Mouse (Mus musculus) forebrain, embryonic 12.5 days (tissue): ENCODE data around the gene Olfr247. TPM values are rescaled to one million over a fixed set of nuclear protein-coding genes. Genes with fewer than 3 reads are reported as not detected.
"Not testable (repeated sequence)": the region's sequence is repeated elsewhere in the genome, so short reads cannot be mapped to it uniquely, and the experiment has no call there.

Experiments
- ATAC-seq: fragments of 200-750 bp; cut with Nextera tagmentation; 2 replicates; pipeline ENCODE4 v1.8.0; 2017; ENCODE audit warnings: moderate TSS enrichment; ENCODE audit not compliant: low FRiP score
- H3K27ac ChIP-seq: fragments of 300-500 bp; sonication (generic); 2 replicates; pipeline ENCODE4 v1.5.1; 2016; ENCODE audit warnings: mild to moderate bottlenecking
- H3K27me3 ChIP-seq: fragments of 300-500 bp; sonication (generic); 2 replicates; pipeline ENCODE4 v1.6.1; 2016; ENCODE audit warnings: mild to moderate bottlenecking
- H3K36me3 ChIP-seq: fragments of 300-500 bp; sonication (generic); replicated peaks from 2 replicates; pipeline ENCODE4 v1.6.1; 2016; ENCODE audit warnings: mild to moderate bottlenecking
- H3K4me1 ChIP-seq: fragments of 300-500 bp; sonication (generic); 2 replicates; pipeline ENCODE4 v1.6.1; 2016
- H3K4me2 ChIP-seq: fragments of 300-500 bp; sonication (generic); 2 replicates; pipeline ENCODE4 v1.6.1; 2016; ENCODE audit warnings: mild to moderate bottlenecking, moderate library complexity
- H3K4me3 ChIP-seq: fragments of 300-500 bp; sonication (generic); replicated peaks from 2 replicates; pipeline ENCODE4 v1.5.1; 2016; ENCODE audit warnings: mild to moderate bottlenecking
- H3K9ac ChIP-seq: fragments of 300-500 bp; sonication (generic); 2 replicates; pipeline ENCODE4 v1.6.1; 2016; ENCODE audit warnings: mild to moderate bottlenecking
- H3K9me3 ChIP-seq: fragments of 300-500 bp; sonication (generic); 2 replicates; pipeline ENCODE4 v1.6.1; 2016
- WGBS: fragments of 180-500 bp; shearing (Covaris S2); methylation state at CpG from one replicate; pipeline ENCODE4 v1.1.7; 2016; 5-methylcytosine and 5-hydroxymethylcytosine counted together
- polyA plus RNA-seq: library from polyadenylated mRNA; unstranded; fragments of >200 nt; fragmentation: Nextera tagmentation; extraction: Ambion mirVana; gene quantifications from 2 replicates; pipeline ENCODE4 v1.2.1, GENCODE M21; 2016

Gene Olfr247
- polyA plus RNA-seq: not detected in 2 replicates

- H3K36me3 ChIP-seq, H3K4me1 ChIP-seq, ATAC-seq, H3K27me3 ChIP-seq, H3K4me3 ChIP-seq, H3K9ac ChIP-seq, H3K27ac ChIP-seq, H3K9me3 ChIP-seq, H3K4me2 ChIP-seq: not testable (repeated sequence)
- no CpG with 5 or more reads among the region's 2 CpGs for WGBS
Observed at GRCm38 (mm10) chr10:129976040-129976439, at the start of gene Olfr247. Gene Olfr247 (minus strand): TSS chr10:129976140.

GRCm38 (mm10) chr10:130012321-130012720, 36.4 kb upstream of the Olfr247 start, which contains the start of gene Olfr820:
Gene Olfr820 (plus strand): TSS chr10:130012621.
- H3K4me1 ChIP-seq: no peaks in the 10 kb centered on the region
- H3K4me3 ChIP-seq: no peak within 1 kb of the TSS
- no peak within 1 kb of the TSS for H3K9ac ChIP-seq
- H3K4me2 ChIP-seq: no peak within 1 kb of the TSS
- no peak for ATAC-seq
- no peak within 1 kb of the TSS for H3K27ac ChIP-seq
- no peaks in the 10 kb centered on the region for H3K27me3 ChIP-seq
- no peaks in the 10 kb centered on the region for H3K9me3 ChIP-seq
- no peaks in the 10 kb centered on the region for H3K36me3 ChIP-seq

GRCm38 (mm10) chr10:130005366-130005765, 29.4 kb upstream of the Olfr247 start:
- not testable (repeated sequence) for ATAC-seq
- 88% methylated on average over 4 of the region's 4 CpGs for WGBS

GRCm38 (mm10) chr10:130004104-130004503, 28.2 kb upstream of the Olfr247 start:
- H3K4me2 ChIP-seq, H3K9me3 ChIP-seq, H3K9ac ChIP-seq, ATAC-seq, H3K27ac ChIP-seq, H3K36me3 ChIP-seq, H3K4me1 ChIP-seq, H3K27me3 ChIP-seq, H3K4me3 ChIP-seq: not testable (repeated sequence)
- WGBS: 94% methylated on average over 4 of the region's 4 CpGs

More at GRCm38 (mm10) chr10:130005366-130005765, 29.4 kb upstream of the Olfr247 start:
- H3K27ac ChIP-seq, H3K9me3 ChIP-seq, H3K9ac ChIP-seq, H3K36me3 ChIP-seq, H3K4me2 ChIP-seq, H3K4me3 ChIP-seq, H3K27me3 ChIP-seq, H3K4me1 ChIP-seq: not testable (repeated sequence)

- H3K9me3 ChIP-seq, H3K9ac ChIP-seq, H3K4me1 ChIP-seq, H3K4me2 ChIP-seq, H3K27me3 ChIP-seq, ATAC-seq, H3K27ac ChIP-seq, H3K4me3 ChIP-seq, H3K36me3 ChIP-seq: not testable (repeated sequence)
- no CpG with 5 or more reads among the region's 1 CpGs for WGBS
Observed at GRCm38 (mm10) chr10:129984962-129985361, 9.0 kb upstream of the Olfr247 start, which contains the start of gene Gm10310. Gene Gm10310 (minus strand): TSS chr10:129985062.

GRCm38 (mm10) chr10:129981867-129982266, 5.9 kb upstream of the Olfr247 start:
- not testable (repeated sequence) for H3K27me3 ChIP-seq, H3K27ac ChIP-seq, H3K4me1 ChIP-seq, H3K36me3 ChIP-seq, H3K9me3 ChIP-seq, H3K4me3 ChIP-seq, H3K4me2 ChIP-seq, H3K9ac ChIP-seq
- ATAC-seq: peak; percentile 57; the same call in 1 of the 2 replicates
- no CpG with 5 or more reads among the region's 3 CpGs for WGBS

- not testable (repeated sequence) for H3K9ac ChIP-seq, H3K9me3 ChIP-seq, H3K4me1 ChIP-seq, H3K27ac ChIP-seq, H3K4me3 ChIP-seq, H3K36me3 ChIP-seq, H3K27me3 ChIP-seq, H3K4me2 ChIP-seq
- WGBS: no CpG with 5 or more reads among the region's 3 CpGs
- ATAC-seq: 0 out of 2 replicates have a peak, but pooled peaks have one; percentile 46
Observed at GRCm38 (mm10) chr10:129972994-129973393, 2.9 kb downstream of the Olfr247 start.

- not testable (repeated sequence) for H3K9ac ChIP-seq, H3K4me3 ChIP-seq, ATAC-seq, H3K36me3 ChIP-seq, H3K4me2 ChIP-seq, H3K9me3 ChIP-seq, H3K4me1 ChIP-seq, H3K27ac ChIP-seq, H3K27me3 ChIP-seq
- WGBS: 86% methylated on average over 2 of the region's 2 CpGs
Observed at GRCm38 (mm10) chr10:129967166-129967565, 8.8 kb downstream of the Olfr247 start, which contains the start of gene Olfr819. Gene Olfr819 (minus strand): TSS chr10:129967266.

GRCm38 (mm10) chr10:129966232-129966631, 9.7 kb downstream of the Olfr247 start:
- H3K9me3 ChIP-seq, H3K4me2 ChIP-seq, H3K27ac ChIP-seq, H3K4me1 ChIP-seq, ATAC-seq, H3K9ac ChIP-seq, H3K27me3 ChIP-seq, H3K4me3 ChIP-seq, H3K36me3 ChIP-seq: not testable (repeated sequence)
- WGBS: 93% methylated on average over 2 of the region's 3 CpGs

GRCm38 (mm10) chr10:129949000-129949399, 26.9 kb downstream of the Olfr247 start, which contains the start of gene Olfr818:
Gene Olfr818 (minus strand): TSS chr10:129949100.
- no peaks in the 10 kb centered on the region for H3K9me3 ChIP-seq
- 89% methylated on average over 2 of the region's 2 CpGs for WGBS
- no peak within 1 kb of the TSS for H3K27ac ChIP-seq
- no peaks in the 10 kb centered on the region for H3K4me1 ChIP-seq
- H3K4me2 ChIP-seq: no peak within 1 kb of the TSS
- H3K9ac ChIP-seq: no peak within 1 kb of the TSS
- no peaks in the 10 kb centered on the region for H3K27me3 ChIP-seq
- H3K4me3 ChIP-seq: no peak within 1 kb of the TSS
- H3K36me3 ChIP-seq: no peaks in the 10 kb centered on the region
- no peak for ATAC-seq

Other genes with a start within 250 kb of the Olfr247 start
- gene Olfr805, start 246.8 kb downstream of the Olfr247 start, polyA plus RNA-seq: not detected in 2 replicates
- not detected in 2 replicates for gene Olfr806, start 234.2 kb downstream of the Olfr247 start, polyA plus RNA-seq
- gene Olfr807, start 218.3 kb downstream of the Olfr247 start, polyA plus RNA-seq: not detected in 2 replicates
- 0.06 TPM in 1 of 2 replicates, not detected in the other for gene Olfr808, start 210.7 kb downstream of the Olfr247 start, polyA plus RNA-seq
- not detected in 2 replicates for gene Olfr809, start 201.5 kb downstream of the Olfr247 start, polyA plus RNA-seq
- not detected in 2 replicates for gene Olfr810, start 181.2 kb downstream of the Olfr247 start, polyA plus RNA-seq
- gene Olfr811, start 171.7 kb downstream of the Olfr247 start, polyA plus RNA-seq: not detected in 2 replicates
- not detected in 2 replicates for gene Olfr812, start 130.0 kb downstream of the Olfr247 start, polyA plus RNA-seq
- not detected in 2 replicates for gene Olfr813, start 120.8 kb downstream of the Olfr247 start, polyA plus RNA-seq
- not detected in 2 replicates for gene Olfr814, start 96.3 kb downstream of the Olfr247 start, polyA plus RNA-seq
- gene Olfr815, start 70.3 kb downstream of the Olfr247 start, polyA plus RNA-seq: not detected in 2 replicates
- not detected in 2 replicates for gene Olfr816, start 60.5 kb downstream of the Olfr247 start, polyA plus RNA-seq
- gene Olfr818, start 27.0 kb downstream of the Olfr247 start, polyA plus RNA-seq: not detected in 2 replicates
- not detected in 2 replicates for gene Olfr819, start 8.9 kb downstream of the Olfr247 start, polyA plus RNA-seq
- not detected in 2 replicates for gene Gm10310, start 8.9 kb upstream of the Olfr247 start, polyA plus RNA-seq
- not detected in 2 replicates for gene Olfr820, start 36.5 kb upstream of the Olfr247 start, polyA plus RNA-seq
- not detected in 2 replicates for gene Olfr821, start 54.2 kb upstream of the Olfr247 start, polyA plus RNA-seq
- not detected in 2 replicates for gene Olfr822, start 95.1 kb upstream of the Olfr247 start, polyA plus RNA-seq
- gene Olfr823, start 139.2 kb upstream of the Olfr247 start, polyA plus RNA-seq: not detected in 2 replicates
- not detected in 2 replicates for gene Olfr824, start 153.9 kb upstream of the Olfr247 start, polyA plus RNA-seq
- not detected in 2 replicates for gene Olfr825, start 190.6 kb upstream of the Olfr247 start, polyA plus RNA-seq
- gene Olfr826, start 208.0 kb upstream of the Olfr247 start, polyA plus RNA-seq: not detected in 2 replicates
- gene Olfr827, start 238.3 kb upstream of the Olfr247 start, polyA plus RNA-seq: not detected in 2 replicates